Mouse (Mus musculus) CH12.LX (cell line): ENCODE data around the gene Gm11099. TPM values are rescaled to one million over a fixed set of nuclear protein-coding genes. Genes with fewer than 3 reads are reported as not detected.

Experiments
- DNase-seq: peaks from one replicate; pipeline ENCODE4 v3.0.0-alpha.2; 2013; ENCODE audit errors: extremely low read depth
- H3K27ac ChIP-seq: 2 replicates; pipeline ENCODE4 v1.5.1; 2012; ENCODE audit warnings: low read depth, mild to moderate bottlenecking, control low read depth, moderate library complexity; ENCODE audit not compliant: insufficient read depth
- H3K27me3 ChIP-seq: replicated peaks from 2 replicates; pipeline ENCODE3; 2012; ENCODE audit warnings: inconsistent platforms
- H3K36me3 ChIP-seq, 2 experiments: replicated peaks in 1 of 2; 2 replicates each; pipeline versions ENCODE3 to v1.6.1; 2012; ENCODE audit warnings: inconsistent platforms in 1 of 2, low read length in 1 of 2, mild to moderate bottlenecking in 1 of 2, mixed read lengths in 1 of 2, moderate library complexity in 1 of 2; ENCODE audit not compliant: control insufficient read depth in 1 of 2, insufficient read depth in 1 of 2
- H3K4me1 ChIP-seq, 2 experiments: 2 replicates each; pipeline ENCODE4 v1.6.1; 2012; ENCODE audit warnings: inconsistent platforms in 1 of 2, moderate library complexity in 1 of 2; ENCODE audit not compliant: insufficient read depth in 2 of 2, control insufficient read depth in 1 of 2
- H3K4me2 ChIP-seq: 2 replicates; pipeline ENCODE4 v1.6.1; 2012; ENCODE audit warnings: low read depth, mild to moderate bottlenecking, control low read depth; ENCODE audit not compliant: poor library complexity, insufficient read depth, severe bottlenecking
- H3K4me3 ChIP-seq, 3 experiments: fragments of 150-350 bp in 1 of 3; sonication (generic) in 1 of 3; replicated peaks in 1 of 3; 2 replicates each; pipeline versions ENCODE3 to v1.5.1; 2011 to 2012; ENCODE audit warnings: low read depth in 2 of 3, low read length in 2 of 3, mild to moderate bottlenecking in 2 of 3, moderate library complexity in 2 of 3, control low read depth in 1 of 3, improper control_type of control experiment in 1 of 3, inconsistent platforms in 1 of 3, mixed read lengths in 1 of 3; ENCODE audit not compliant: poor library complexity in 1 of 3
- H3K79me2 ChIP-seq: replicated peaks from 2 replicates; pipeline ENCODE4 v1.6.1; 2012; ENCODE audit warnings: mild to moderate bottlenecking, moderate library complexity; ENCODE audit not compliant: control insufficient read depth, poor library complexity, insufficient read depth, severe bottlenecking; ENCODE audit errors: extremely low read depth
- H3K9ac ChIP-seq: 2 replicates; pipeline ENCODE4 v1.6.1; 2012; ENCODE audit warnings: low read depth, mild to moderate bottlenecking, control low read depth, moderate library complexity; ENCODE audit not compliant: insufficient read depth
- H3K9me3 ChIP-seq: replicated peaks from 2 replicates; pipeline ENCODE3; 2012; ENCODE audit warnings: low read length, inconsistent platforms, mixed read lengths
- CHD1 ChIP-seq: IDR thresholded peaks from 2 replicates; pipeline ENCODE4 v1.6.1; 2012; ENCODE audit warnings: low read depth, low read length, improper control_type of control experiment, inconsistent platforms
- CHD2 ChIP-seq: IDR thresholded peaks from 2 replicates; pipeline ENCODE4 v1.6.1; 2011; ENCODE audit warnings: low read length, improper control_type of control experiment
- HCFC1 ChIP-seq: IDR thresholded peaks from 2 replicates; pipeline ENCODE4 v1.6.1; 2012; ENCODE audit warnings: low read depth, mild to moderate bottlenecking, inconsistent platforms, low read length, improper control_type of control experiment
- MAZ ChIP-seq: IDR thresholded peaks from 2 replicates; pipeline ENCODE4 v1.6.1; 2012; ENCODE audit warnings: low read depth, mild to moderate bottlenecking, inconsistent platforms, low read length, improper control_type of control experiment, moderate library complexity
- MXI1 ChIP-seq: IDR thresholded peaks from 2 replicates; pipeline ENCODE4 v1.6.1; 2011; ENCODE audit warnings: mild to moderate bottlenecking, low read depth, low read length, improper control_type of control experiment
- MYC ChIP-seq: IDR thresholded peaks from 2 replicates; pipeline ENCODE4 v1.6.1; 2011; ENCODE audit warnings: low read depth, mild to moderate bottlenecking, improper control_type of control experiment, low read length
- NELFE ChIP-seq: IDR thresholded peaks from 2 replicates; pipeline ENCODE4 v1.6.1; 2011; ENCODE audit warnings: low read depth, low read length, improper control_type of control experiment
- POLR2AphosphoS2 ChIP-seq: IDR thresholded peaks from 2 replicates; pipeline ENCODE4 v1.6.1; 2011; ENCODE audit warnings: low read depth, low read length, improper control_type of control experiment
- SIN3A ChIP-seq: IDR thresholded peaks from 2 replicates; pipeline ENCODE4 v1.6.1; 2012; ENCODE audit warnings: low read length, improper control_type of control experiment, inconsistent platforms
- UBTF ChIP-seq: IDR thresholded peaks from 2 replicates; pipeline ENCODE4 v1.6.1; 2012; ENCODE audit warnings: low read depth, mild to moderate bottlenecking, inconsistent platforms, low read length, improper control_type of control experiment, moderate library complexity
- ZC3H11A ChIP-seq: IDR thresholded peaks from 2 replicates; pipeline ENCODE4 v1.6.1; 2012; ENCODE audit warnings: low read depth, mild to moderate bottlenecking, inconsistent platforms, low read length, improper control_type of control experiment
- ZKSCAN1 ChIP-seq: IDR thresholded peaks from 2 replicates; pipeline ENCODE4 v1.6.1; 2012; ENCODE audit warnings: low read depth, inconsistent platforms, low read length, improper control_type of control experiment, borderline replicate concordance
- ZMIZ1 ChIP-seq: IDR thresholded peaks from 2 replicates; pipeline ENCODE4 v1.6.1; 2012; ENCODE audit warnings: low read depth, mild to moderate bottlenecking, inconsistent platforms, low read length, improper control_type of control experiment
- ZNF384 ChIP-seq: IDR thresholded peaks from 2 replicates; pipeline ENCODE4 v1.6.1; 2012; ENCODE audit warnings: low read depth, low read length, improper control_type of control experiment, inconsistent platforms
- dilution Hi-C: fragments of 300-500 bp; cut with MboI; formaldehyde crosslinking; loops from 2 replicates; pipeline ENCODE4 v1.14.3; 2020; ENCODE audit warnings: low sequenced_read_pairs; ENCODE audit not compliant: extremely low pct_unique_long_range_greater_than_20kb, extremely low pct_ligation_motif_present
- in situ Hi-C: fragments of 300-500 bp; cut with MboI; formaldehyde crosslinking; loops from 3 replicates; pipeline ENCODE4 v1.14.3; 2019; ENCODE audit warnings: low sequenced_read_pairs, low pct_ligation_motif_present, low pct_unique_long_range_greater_than_20kb, mixed read lengths
- polyA plus RNA-seq: library from polyadenylated mRNA; unstranded; fragments of >175 nt; gene quantifications from 2 replicates; pipeline ENCODE4 v1.2.1, GENCODE M21; 2012; ENCODE audit warnings: low read depth; ENCODE audit not compliant: insufficient read length
- total RNA-seq, 2 experiments: library from RNA; depleted of rRNA; stranded (reverse); fragments of 300-350 nt in 1 of 2; fragments of >200 nt in 1 of 2; gene quantifications; 2 replicates each; pipeline ENCODE4 v1.2.3; 2012 to 2014

The Gm11099 gene
- total and polyA plus RNA-seq, 3 experiments: not detected

DNA sequence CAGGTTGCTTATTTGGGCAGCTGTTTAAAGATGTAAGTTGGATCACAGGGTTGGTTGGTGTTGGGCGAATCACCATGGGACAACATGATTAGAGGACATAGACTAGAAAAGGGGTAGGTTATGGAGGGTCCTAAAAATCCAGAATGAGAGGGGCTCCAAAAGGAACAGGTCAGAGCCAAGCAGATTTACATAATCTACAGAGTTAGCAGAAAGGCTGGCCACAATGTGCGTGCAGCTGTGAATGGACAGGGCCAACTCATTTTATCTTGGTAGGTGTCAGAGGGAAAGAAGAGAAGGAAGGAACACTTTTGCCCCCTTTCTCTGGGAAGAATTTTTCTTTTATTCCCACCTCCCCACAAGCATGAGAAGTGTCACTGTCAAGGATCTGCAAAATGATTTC is 97.1 kb downstream of the Gm11099 start:
- H3K9me3 ChIP-seq: peaks cover 50% of the 10 kb centered on the region
- H3K36me3 ChIP-seq: no peaks in the 10 kb centered on the region
- DNase-seq: no peak
- H3K27ac ChIP-seq: no peak overlapping the region
- no peaks in the 10 kb centered on the region for H3K79me2 ChIP-seq
- no peak overlapping the region for H3K4me3 ChIP-seq
- H3K9ac ChIP-seq: no peak overlapping the region
- no peak overlapping the region for H3K4me2 ChIP-seq
- no peak for TF ChIP-seq NELFE
- no peak for TF ChIP-seq ZC3H11A
- TF ChIP-seq ZKSCAN1: no peak
- no peak for TF ChIP-seq CHD2
- TF ChIP-seq ZMIZ1: no peak
- in situ Hi-C loops (no loop called here), dilution Hi-C loops (no loop called here)
- H3K4me1 ChIP-seq: no peaks in the 10 kb centered on the region
- H3K27me3 ChIP-seq: no peaks in the 10 kb centered on the region

DNA sequence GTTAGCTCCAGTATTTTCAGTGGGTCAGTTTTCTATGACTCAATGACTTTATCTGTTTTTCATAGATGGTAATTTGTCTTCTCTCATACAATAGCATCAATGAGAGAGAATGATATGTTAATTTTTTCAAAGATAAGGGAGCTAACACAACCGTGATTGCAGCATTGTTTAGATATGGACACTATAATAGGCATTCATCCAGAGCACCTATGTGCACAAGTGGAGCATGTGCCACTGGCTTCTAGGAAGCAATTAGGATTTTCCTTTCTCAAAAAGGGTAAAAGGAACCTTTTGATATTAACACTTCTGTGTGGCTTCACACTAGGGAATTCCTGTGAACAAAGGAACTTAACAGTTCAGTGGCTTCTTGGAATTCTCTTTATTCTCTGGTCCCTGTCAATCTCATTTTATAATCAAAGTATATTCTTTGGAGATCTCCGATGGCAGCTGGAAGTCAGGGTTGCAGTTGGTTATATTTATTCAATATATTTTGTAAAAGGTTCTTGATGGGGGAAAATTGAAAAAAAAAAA is 97.6 kb downstream of the Gm11099 start:
- no peak overlapping the region for H3K27ac ChIP-seq
- in situ Hi-C loops (no loop called here), dilution Hi-C loops (no loop called here)
- no peaks in the 10 kb centered on the region for H3K36me3 ChIP-seq
- H3K4me1 ChIP-seq: no peaks in the 10 kb centered on the region
- no peaks in the 10 kb centered on the region for H3K27me3 ChIP-seq
- no peaks in the 10 kb centered on the region for H3K79me2 ChIP-seq
- DNase-seq: no peak
- H3K9ac ChIP-seq: no peak overlapping the region
- no peak overlapping the region for H3K4me3 ChIP-seq
- TF ChIP-seq POLR2AphosphoS2 (no peak), MAZ (no peak), CHD1 (no peak), UBTF (no peak), MXI1 (no peak), HCFC1 (no peak), MYC (no peak), ZNF384 (no peak), SIN3A (no peak)
- peaks cover 48% of the 10 kb centered on the region for H3K9me3 ChIP-seq
- H3K4me2 ChIP-seq: no peak overlapping the region
